Comparison of ENCODE assay signal across 8 mouse cellular contexts in the genomic region with DNA sequence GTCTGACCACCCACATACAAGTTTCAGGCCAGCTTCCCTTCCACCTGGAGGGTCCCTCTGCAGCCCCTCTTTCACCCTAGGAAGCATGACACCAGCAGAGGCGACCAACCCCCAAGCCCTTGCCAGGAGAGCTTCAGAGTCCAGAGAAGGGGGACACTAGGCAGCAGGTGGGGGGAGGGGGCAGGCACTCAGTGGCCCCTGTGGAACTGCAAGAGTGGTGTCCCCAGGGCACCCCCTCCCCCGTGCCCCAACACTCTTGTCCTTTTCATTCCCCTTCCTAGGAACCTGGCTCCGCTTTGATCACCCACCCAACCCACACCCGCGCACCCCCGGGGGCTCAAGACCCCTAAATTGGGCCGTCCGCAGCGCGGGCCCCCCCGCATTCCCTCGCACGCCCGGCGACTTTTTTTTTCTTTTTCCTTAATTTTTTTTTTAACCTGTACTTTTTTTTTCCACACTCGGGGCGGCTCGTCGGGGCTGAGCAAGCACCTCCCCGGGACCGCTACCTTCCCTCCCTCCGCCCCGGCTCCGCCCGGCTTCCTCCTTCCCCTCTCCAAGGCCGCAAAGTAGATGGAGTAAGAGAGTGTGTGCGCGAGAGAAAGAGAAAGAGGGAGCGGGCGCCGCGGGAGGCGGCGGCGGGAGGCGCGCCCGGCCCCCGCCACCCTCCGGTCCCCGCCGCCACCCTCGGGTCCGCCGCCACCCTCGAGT. TPM values are rescaled to one million over a fixed set of nuclear protein-coding genes. Genes with fewer than 3 reads are reported as not detected.
A peak's percentile ranks its signal among the peaks of the same experiment; 100 is the strongest.
DNase-seq lines count a peak whose midpoint lies in the region; ATAC-seq and TF ChIP-seq lines count a peak whose summit lies in the region.

No protein-coding gene starts in this region.

- peak overlapping the region; percentile 75 for H3K4me3 ChIP-seq in erythroblast, embryonic 14.5 days (replicated peaks)
- peak overlapping the region; percentile 73 to 96 for H3K4me3 ChIP-seq in ES-E14 (ENCODE audit: insufficient read depth in 1 of 2, low read depth in 1 of 2, low read length in 2 of 2, poor library complexity in 1 of 2, severe bottlenecking in 1 of 2)
- peak overlapping the region; percentile 53 for H3K4me3 ChIP-seq in cortical plate, adult 2 months (ENCODE audit: insufficient read depth, low read length)
- H3K4me3 ChIP-seq in heart, embryonic 16.5 days (ENCODE audit: low read length), result peak overlapping the region; percentile 68
- peak overlapping the region; percentile 86 for H3K4me3 ChIP-seq in limb, embryonic 10.5 days

- peak overlapping the region; percentile 89 for H3K9ac ChIP-seq in ES-E14 (ENCODE audit: insufficient read depth, low read depth, low read length, poor library complexity, severe bottlenecking)
- H3K9ac ChIP-seq in heart, embryonic 16.5 days (ENCODE audit: low read length), result peak overlapping the region; percentile 78

- no peak overlapping the region for H3K27ac ChIP-seq in ES-E14 (ENCODE audit: insufficient read depth, low read depth, low read length, poor library complexity, severe bottlenecking)
- H3K27ac ChIP-seq in cortical plate, adult 2 months (ENCODE audit: insufficient read depth, low read length), result no peak overlapping the region
- peak overlapping the region; percentile 65 for H3K27ac ChIP-seq in heart, embryonic 16.5 days (ENCODE audit: low read length)
- H3K27ac ChIP-seq in limb, embryonic 10.5 days, result peak overlapping the region; percentile 90

- peaks cover 5% of the 10 kb centered on the region for H3K9me3 ChIP-seq in erythroblast, embryonic 14.5 days (ENCODE audit: control insufficient read depth, low read length)
- H3K9me3 ChIP-seq in ES-E14 (ENCODE audit: control insufficient read depth, insufficient read depth, low read depth, low read length), result no peaks in the 10 kb centered on the region
- peaks cover 6% of the 10 kb centered on the region for H3K9me3 ChIP-seq in heart, embryonic 16.5 days (replicated peaks; ENCODE audit: control insufficient read depth, low read length)
- H3K9me3 ChIP-seq in limb, embryonic 10.5 days (replicated peaks), result no peaks in the 10 kb centered on the region

- H3K27me3 ChIP-seq in erythroblast, embryonic 14.5 days (ENCODE audit: control insufficient read depth), result peaks cover 10% of the 10 kb centered on the region; the same call in 1 of the 2 replicates
- peaks cover 12% of the 10 kb centered on the region for H3K27me3 ChIP-seq in heart, embryonic 16.5 days (ENCODE audit: control insufficient read depth, insufficient read depth, low read length)
- H3K27me3 ChIP-seq in limb, embryonic 10.5 days (ENCODE audit: low read depth, poor library complexity, severe bottlenecking), result peaks cover 26% of the 10 kb centered on the region

- TF ChIP-seq POLR2A in cortical plate, adult 2 months (IDR thresholded peaks at IDR 0.05; ENCODE audit: extremely low read depth, insufficient read depth, low read length), result no peak

- peaks cover 3% of the 10 kb centered on the region; the same call in 1 of the 2 replicates for H3K36me3 ChIP-seq in erythroblast, embryonic 14.5 days (ENCODE audit: control insufficient read depth)
- no peaks in the 10 kb centered on the region for H3K36me3 ChIP-seq in ES-E14 (ENCODE audit: control insufficient read depth, insufficient read depth, low read length, poor library complexity, severe bottlenecking)
- H3K36me3 ChIP-seq in heart, embryonic 16.5 days (ENCODE audit: control insufficient read depth, insufficient read depth), result peaks cover 3% of the 10 kb centered on the region; the same call in 1 of the 2 replicates
- H3K36me3 ChIP-seq in limb, embryonic 10.5 days, result no peaks in the 10 kb centered on the region

- DNase-seq in ES-E14 (ENCODE audit: low read depth, low spot score), result peak; percentile 17
- peak; percentile 35 for DNase-seq in limb, embryonic 10.5 days (ENCODE audit: low spot score)
- peak; percentile 62 for DNase-seq in testis, postnatal 10 days (ENCODE audit: low spot score)

- WGBS in heart, embryonic 16.5 days, result 2% methylated on average over 30 of the region's 46 CpGs
- WGBS in limb, embryonic 10.5 days, result under 1% methylated on average over 43 of the region's 46 CpGs

- in situ Hi-C loops in ES-E14 (cut with MboI; ENCODE audit: low sequenced_read_pairs in 2 of 2, unreplicated experiment in 2 of 2), result no loop called here

- peak overlapping the region; percentile 74 for H3K4me2 ChIP-seq in heart, embryonic 16.5 days (ENCODE audit: low read depth, low read length)

- TF ChIP-seq CTCF in cortical plate, adult 2 months (IDR thresholded peaks at IDR 0.05; ENCODE audit: extremely low read depth, insufficient read depth, low read length), result no peak

- ATAC-seq in erythroblast, adult 5-6 weeks (replicated peaks; ENCODE audit: low FRiP score, poor library complexity, severe bottlenecking), result no peak
- ATAC-seq in heart, embryonic 16.5 days (replicated peaks; ENCODE audit: extremely low read depth, insufficient read depth, low FRiP score), result peak; percentile 51
- ATAC-seq in megakaryocyte progenitor cell, adult 5-6 weeks (replicated peaks; ENCODE audit: poor library complexity), result peak; percentile 64

- peaks cover 28% of the 10 kb centered on the region for H3K4me1 ChIP-seq in erythroblast, embryonic 14.5 days (ENCODE audit: control insufficient read depth)
- peaks cover 0 to 15% of the 10 kb centered on the region in 2 experiments; a peak in 2 of 4 replicates for H3K4me1 ChIP-seq in ES-E14 (ENCODE audit: control insufficient read depth in 2 of 2, insufficient read depth in 2 of 2, low read length in 2 of 2, poor library complexity in 1 of 2)
- H3K4me1 ChIP-seq in cortical plate, adult 2 months (ENCODE audit: control insufficient read depth, insufficient read depth, low read length), result 0 out of 2 replicates have a peak, but pooled peaks cover 2% of the 10 kb centered on the region
- peaks cover 9% of the 10 kb centered on the region; the same call in 1 of the 2 replicates for H3K4me1 ChIP-seq in heart, embryonic 16.5 days (ENCODE audit: control insufficient read depth, insufficient read depth, low read length)
- peaks cover 15% of the 10 kb centered on the region for H3K4me1 ChIP-seq in limb, embryonic 10.5 days

TF ChIP-seq in ES-E14, 5 proteins besides CTCF, POLR2A, EP300 and RAD21:
- TF ChIP-seq ZC3H11A (IDR thresholded peaks at IDR 0.05; ENCODE audit: borderline replicate concordance, low read depth, low read length), result no peak
- TF ChIP-seq ZNF384 (IDR thresholded peaks at IDR 0.05; ENCODE audit: low read depth, low read length), result peak; percentile 27; the same call in 1 of the 2 replicates

RNA-seq across cellular contexts. Expression of gene Cdyl2, which starts 0.7 kb away (rescaled TPM):
- polyA plus RNA-seq in erythroblast, embryonic 14.5 days (2012), result 0.03 and 0.10 TPM in 2 replicates
- total RNA-seq in erythroblast, adult 5-6 weeks (2015; ENCODE audit: low replicate concordance), result 1.9 and 2.1 TPM in 2 replicates
- total RNA-seq in erythroblast, adult 5-6 weeks (2017; ENCODE audit: low replicate concordance), result 2.5 and 3.6 TPM in 2 replicates
- 37.3 and 50.7 TPM in 2 replicates for total RNA-seq in ES-E14 (2012; rRNA removed)
- polyA plus RNA-seq in cortical plate, adult 2 months (2012; rRNA removed), result 3.8 and 4.2 TPM in 2 replicates
- 4.8 and 5.2 TPM in 2 replicates for polyA plus RNA-seq in heart, embryonic 16.5 days (2015; fragmentation: Nextera tagmentation; extraction: Ambion mirVana)
- polyA plus RNA-seq in limb, embryonic 10.5 days (2016; fragmentation: Nextera tagmentation; extraction: Ambion mirVana), result 5.3 and 6.1 TPM in 2 replicates
- total RNA-seq in megakaryocyte progenitor cell, adult 5-6 weeks (2015), result 2.0 and 4.1 TPM in 2 replicates
- total RNA-seq in megakaryocyte progenitor cell, adult 5-6 weeks (2017), result 5.8 and 5.9 TPM in 2 replicates

Comparison
In these comparisons a context has a peak if more than half of its experiments do, and no peak if none do; other contexts are left out.
1. H3K27ac ChIP-seq: peak in heart, embryonic 16.5 days (single experiment) and limb, embryonic 10.5 days (single experiment); none in ES-E14 (single experiment) and cortical plate, adult 2 months (single experiment).
2. Peak in every context shown above with its lines, with median percentiles within 50 percentile points of each other: H3K4me3 ChIP-seq and DNase-seq.